Comparison of ENCODE assay signal across 8 mouse cellular contexts in the genomic region with DNA sequence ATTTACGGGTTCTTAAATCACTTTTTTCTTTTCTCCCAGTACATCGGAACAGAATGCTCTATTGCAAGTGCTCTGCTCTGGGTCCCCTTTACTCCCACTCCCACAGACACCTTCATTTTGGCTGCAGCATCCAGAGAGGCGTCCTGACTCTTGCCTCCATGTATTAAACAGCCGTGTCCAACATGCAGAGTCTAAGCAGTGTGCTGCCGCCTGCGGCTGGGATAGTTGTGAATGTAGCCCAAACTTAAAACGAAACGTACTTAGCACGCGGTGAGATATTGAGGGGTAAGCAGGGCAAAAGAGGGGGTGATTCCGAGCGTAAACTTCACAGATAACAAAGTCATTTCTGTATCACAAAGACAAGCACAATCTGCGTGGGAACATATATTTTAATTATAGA. TPM values are rescaled to one million over a fixed set of nuclear protein-coding genes. Genes with fewer than 3 reads are reported as not detected.
A peak's percentile ranks its signal among the peaks of the same experiment; 100 is the strongest.
DNase-seq lines count a peak whose midpoint lies in the region; ATAC-seq and TF ChIP-seq lines count a peak whose summit lies in the region.

No protein-coding gene starts in this region.

- H3K9ac ChIP-seq in intestine, postnatal 0 days (ENCODE audit: low read depth, low read length): 0 out of 2 replicates have a peak overlapping the region, but pooled peaks have one; percentile 13

- peak overlapping the region; percentile 35 for H3K4me3 ChIP-seq in intestine, postnatal 0 days (ENCODE audit: low read depth, low read length)

- no peaks in the 10 kb centered on the region for H3K9me3 ChIP-seq in intestine, postnatal 0 days (ENCODE audit: control insufficient read depth)

- H3K4me1 ChIP-seq in intestine, postnatal 0 days (replicated peaks; ENCODE audit: control insufficient read depth, insufficient read depth, low read length): no peaks in the 10 kb centered on the region; the same call in 1 of the 2 replicates

- H3K27me3 ChIP-seq in intestine, postnatal 0 days (replicated peaks; ENCODE audit: control insufficient read depth, insufficient read depth, low read length): 0 out of 2 replicates have a peak, but pooled peaks cover 5% of the 10 kb centered on the region

- peak; percentile 57 for TF ChIP-seq CTCF in intestine, postnatal 0 days (IDR thresholded peaks at IDR 0.05; ENCODE audit: low read depth)

- no peak overlapping the region for H3K27ac ChIP-seq in intestine, postnatal 0 days (ENCODE audit: low read depth, low read length)

- peak overlapping the region; percentile 68 for H3K4me2 ChIP-seq in intestine, postnatal 0 days (replicated peaks; ENCODE audit: low read depth)

- WGBS in intestine, postnatal 0 days: 5% methylated on average over 13 of the region's 13 CpGs

- peak; percentile 17 to 24 for DNase-seq in right cerebral cortex, adult 2 months (ENCODE audit: low spot score in 2 of 2)
- DNase-seq in right cerebral cortex, postnatal 36 days (ENCODE audit: low spot score in 2 of 2): no peak
- peak; percentile 51 to 67 for DNase-seq in heart, adult 18-20 months
- peak; percentile 47 for DNase-seq in lung, postnatal 10 days
- DNase-seq in urinary bladder, postnatal 36 days (ENCODE audit: low spot score in 2 of 2): no peak
- no peak for DNase-seq in layer of hippocampus, postnatal 25 days (ENCODE audit: extremely low spot score in 1 of 2, low spot score in 1 of 2)

- no peaks in the 10 kb centered on the region for H3K36me3 ChIP-seq in intestine, postnatal 0 days (ENCODE audit: control insufficient read depth, insufficient read depth)

- ATAC-seq in intestine, postnatal 0 days: no peak
- no peak for ATAC-seq in megakaryocyte-erythroid progenitor cell, adult 5-6 weeks (replicated peaks; ENCODE audit: low FRiP score, low TSS enrichment, poor library complexity, severe bottlenecking)

RNA-seq across cellular contexts. Expression of gene Pdlim3, which starts 0.7 kb away (rescaled TPM):
- total RNA-seq in heart, adult 18-20 months (2021): 10 to 100 TPM; 21.9 to 30.0 TPM
- polyA plus RNA-seq in intestine, postnatal 0 days (2015; fragmentation: Nextera tagmentation; extraction: Ambion mirVana): 134 and 149 TPM in 2 replicates
- not detected in 2 replicates for total RNA-seq in megakaryocyte-erythroid progenitor cell, adult 5-6 weeks (2014; fragmentation: Nextera tagmentation)
- total RNA-seq in megakaryocyte-erythroid progenitor cell, adult 5-6 weeks (2017): not detected in 2 replicates
- total RNA-seq in layer of hippocampus, postnatal 25 days (2021): under 1 TPM; 0.73 to 0.98 TPM

RNA-seq across cellular contexts. Expression of gene Ccdc110, which starts 49.9 kb away (rescaled TPM):
- not detected for total RNA-seq in heart, adult 18-20 months (2021)
- not detected in 2 replicates for polyA plus RNA-seq in intestine, postnatal 0 days (2015; fragmentation: Nextera tagmentation; extraction: Ambion mirVana)
- total RNA-seq in megakaryocyte-erythroid progenitor cell, adult 5-6 weeks (2014; fragmentation: Nextera tagmentation): not detected in 2 replicates
- not detected in 2 replicates for total RNA-seq in megakaryocyte-erythroid progenitor cell, adult 5-6 weeks (2017)
- under 1 TPM; 0.66 TPM for total RNA-seq in layer of hippocampus, postnatal 25 days (2021)

Comparison
In these comparisons a context has a peak if more than half of its experiments do, and no peak if none do; other contexts are left out.
1. DNase-seq: peak in right cerebral cortex, adult 2 months (2 of 2), heart, adult 18-20 months (2 of 2) and lung, postnatal 10 days (single experiment); none in right cerebral cortex, postnatal 36 days (0 of 2), urinary bladder, postnatal 36 days (0 of 2) and layer of hippocampus, postnatal 25 days (0 of 2).
2. RNA of gene Pdlim3, which starts 0.7 kb away (total RNA-seq): 21.9 to 30.0 TPM in heart, adult 18-20 months; 0.73 to 0.98 TPM in layer of hippocampus, postnatal 25 days and not detected in megakaryocyte-erythroid progenitor cell, adult 5-6 weeks; every median in the first group is over 10 times any median in the second.